Mouse (Mus musculus): ENCODE data around the gene Tm9sf1.

Tm9sf1 gene

GRCm38 (mm10) chr14:55634874-55635522 is 8.6 kb downstream of the Tm9sf1 start:
- no peak for DNase-seq (ENCODE audit: low spot score in 2 of 2)

- DNase-seq (ENCODE audit: low spot score in 2 of 2): no peak
Observed at GRCm38 (mm10) chr14:55629312-55629711, 14.3 kb downstream of the Tm9sf1 start.

- no peak for DNase-seq (ENCODE audit: low spot score in 2 of 2)
Observed at GRCm38 (mm10) chr14:55628077-55628827, 15.4 kb downstream of the Tm9sf1 start.

- no peak for DNase-seq (ENCODE audit: low spot score in 2 of 2)
Observed at GRCm38 (mm10) chr14:55618486-55619195, 25.0 kb downstream of the Tm9sf1 start.

GRCm38 (mm10) chr14:55617822-55618221 is 25.8 kb downstream of the Tm9sf1 start, which contains the start of gene Rec8:
TSS of gene Rec8 (plus strand) at chr14:55618037.
- DNase-seq (ENCODE audit: low spot score in 2 of 2): no peak

GRCm38 (mm10) chr14:55616844-55617243 is 26.8 kb downstream of the Tm9sf1 start:
- DNase-seq (ENCODE audit: low spot score in 2 of 2): no peak

- no peak for DNase-seq (ENCODE audit: low spot score in 2 of 2)
Observed at GRCm38 (mm10) chr14:55615876-55616275, 27.7 kb downstream of the Tm9sf1 start.

- DNase-seq (ENCODE audit: low spot score in 2 of 2): no peak
Observed at GRCm38 (mm10) chr14:55614565-55615178, 28.9 kb downstream of the Tm9sf1 start.

GRCm38 (mm10) chr14:55613346-55613745 is 30.3 kb downstream of the Tm9sf1 start:
- no peak for DNase-seq (ENCODE audit: low spot score in 2 of 2)

GRCm38 (mm10) chr14:55608339-55608738 is 35.3 kb downstream of the Tm9sf1 start:
- DNase-seq (ENCODE audit: low spot score in 2 of 2): no peak

- DNase-seq (ENCODE audit: low spot score in 2 of 2): no peak
Observed at GRCm38 (mm10) chr14:55605743-55606459, 37.7 kb downstream of the Tm9sf1 start.

- DNase-seq (ENCODE audit: low spot score in 2 of 2): no peak
Observed at GRCm38 (mm10) chr14:55604823-55605222, 38.8 kb downstream of the Tm9sf1 start.

GRCm38 (mm10) chr14:55603633-55604576 is 39.7 kb downstream of the Tm9sf1 start:
- DNase-seq (ENCODE audit: low spot score in 2 of 2): peak; percentile 77 to 85

GRCm38 (mm10) chr14:55603271-55603632 is 40.4 kb downstream of the Tm9sf1 start, which contains the start of gene Irf9:
TSS of gene Irf9 (plus strand) at chr14:55603571.
- DNase-seq (ENCODE audit: low spot score in 2 of 2): no peak

GRCm38 (mm10) chr14:55598521-55599390 is 44.9 kb downstream of the Tm9sf1 start:
- no peak for DNase-seq (ENCODE audit: low spot score in 2 of 2)

- no peak for DNase-seq (ENCODE audit: low spot score in 2 of 2)
Observed at GRCm38 (mm10) chr14:55596036-55596690, 47.4 kb downstream of the Tm9sf1 start.

- DNase-seq (ENCODE audit: low spot score in 2 of 2): no peak
Observed at GRCm38 (mm10) chr14:55592226-55592625, 51.4 kb downstream of the Tm9sf1 start.

GRCm38 (mm10) chr14:55591331-55591891 is 52.2 kb downstream of the Tm9sf1 start, which contains the start of gene Rnf31:
TSS of gene Rnf31 (plus strand) at chr14:55591708.
- DNase-seq (ENCODE audit: low spot score in 2 of 2): peak; percentile 90 to 91

Data from frontal cortex, postnatal 10 days (tissue).